Mouse (Mus musculus) cerebellum, postnatal 4 days (tissue): ENCODE measurements around the gene Oxgr1.
A peak's percentile ranks its signal among the peaks of the same experiment; 100 is the strongest.
"Not testable (repeated sequence)": the region's sequence is repeated elsewhere in the genome, so short reads cannot be mapped to it uniquely, and the experiment has no call there.

ENCODE experiments used
- DNase-seq, 2 experiments: peaks; one replicate each; pipeline ENCODE4 v3.0.0; 2022; ENCODE audit warnings: low spot score in 2 of 2, mixed read lengths in 1 of 2

Gene Oxgr1

GRCm38 (mm10) chr14:120042187-120042820 lies at the start of gene Oxgr1:
Gene Oxgr1 (minus strand): TSS chr14:120042435.
- no peak for DNase-seq

DNA sequence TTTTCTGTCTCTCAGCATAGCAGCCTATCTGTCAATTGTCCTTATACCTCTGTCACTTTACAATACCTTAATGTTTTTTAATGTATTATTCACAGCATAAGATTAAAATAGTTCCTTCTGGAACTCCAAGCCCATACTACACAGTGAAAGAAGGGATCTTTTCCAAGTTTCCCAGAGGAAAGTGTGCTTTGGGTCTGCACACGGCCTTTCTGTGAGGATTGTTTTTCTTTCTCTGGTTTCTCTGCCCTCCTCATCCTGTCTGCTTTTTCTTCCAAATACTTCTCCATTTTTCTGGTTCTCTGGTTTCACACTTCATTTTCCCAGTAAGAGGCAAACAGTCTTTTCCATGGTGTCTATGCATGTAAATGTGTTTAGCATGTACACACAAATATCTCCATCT lies 48.2 kb upstream of the Oxgr1 start:
- DNase-seq, result no peak

- no peak for DNase-seq
These were observed 47.6 kb upstream of the Oxgr1 start for GRCm38 (mm10) chr14:120089649-120090360.

DNA sequence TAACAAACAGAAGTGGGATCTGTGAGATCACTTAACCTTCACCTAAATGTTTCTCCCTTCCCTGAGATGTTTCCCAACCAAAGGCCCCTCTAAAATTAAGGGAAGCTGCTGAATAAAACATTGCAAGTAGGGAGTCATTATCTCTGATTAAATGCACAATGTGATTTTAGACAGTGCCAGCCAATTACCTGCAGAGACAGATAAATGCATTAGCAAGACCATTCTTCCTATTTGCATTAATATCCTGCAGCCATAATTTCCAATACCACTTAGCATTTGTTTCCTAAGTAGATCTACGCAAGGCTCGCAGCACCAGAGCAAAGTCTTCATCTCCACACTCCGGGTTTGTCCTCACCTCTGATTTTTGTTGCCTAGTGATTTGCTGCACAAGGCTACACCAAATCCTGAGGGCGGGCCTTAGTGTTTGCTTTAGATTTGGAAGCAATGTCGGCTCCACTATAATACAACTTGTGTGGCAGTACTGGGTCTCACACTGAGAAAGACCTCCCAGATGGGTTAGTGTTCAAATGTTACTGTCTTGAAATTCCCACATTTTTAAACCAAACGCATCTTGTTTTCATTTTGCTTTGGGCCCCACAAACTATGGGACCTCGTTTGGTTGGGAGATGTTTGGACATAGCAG lies 46.9 kb upstream of the Oxgr1 start:
- DNase-seq, result no peak

DNA sequence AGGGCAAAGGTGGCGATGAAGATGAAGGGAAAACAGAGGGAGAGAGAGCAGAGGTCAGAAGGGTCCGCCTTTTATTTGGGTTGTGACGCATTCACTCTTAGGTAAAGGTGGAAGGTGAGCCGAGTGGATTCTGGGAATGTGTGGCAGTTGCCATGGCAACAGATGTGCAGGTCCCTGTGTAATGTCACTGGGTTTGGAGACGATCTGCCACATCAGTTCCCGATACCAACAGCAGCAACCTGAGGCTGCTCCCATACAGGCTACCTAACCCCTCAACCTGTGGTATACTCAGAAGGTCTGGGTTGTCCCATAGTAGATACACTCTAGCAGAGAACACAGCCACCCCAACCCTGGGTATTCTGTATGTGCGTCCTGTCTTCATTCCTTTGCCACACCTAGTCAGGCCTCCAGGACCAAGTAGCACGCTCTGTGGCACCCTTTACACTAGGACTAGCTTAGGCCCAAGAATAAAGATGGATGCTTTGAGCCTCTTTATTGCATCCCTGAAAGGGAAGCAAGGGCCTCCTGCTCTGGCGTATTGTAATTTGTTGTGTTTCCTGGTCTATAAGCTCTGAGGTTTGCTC lies 41.9 kb upstream of the Oxgr1 start:
- no peak for DNase-seq

- peak in 1 of 2 experiments; percentile 9 for DNase-seq
These were observed 34.0 kb upstream of the Oxgr1 start for GRCm38 (mm10) chr14:120076192-120076591.

GRCm38 (mm10) chr14:120075746-120076145 lies 33.5 kb upstream of the Oxgr1 start:
- DNase-seq, result no peak

DNA sequence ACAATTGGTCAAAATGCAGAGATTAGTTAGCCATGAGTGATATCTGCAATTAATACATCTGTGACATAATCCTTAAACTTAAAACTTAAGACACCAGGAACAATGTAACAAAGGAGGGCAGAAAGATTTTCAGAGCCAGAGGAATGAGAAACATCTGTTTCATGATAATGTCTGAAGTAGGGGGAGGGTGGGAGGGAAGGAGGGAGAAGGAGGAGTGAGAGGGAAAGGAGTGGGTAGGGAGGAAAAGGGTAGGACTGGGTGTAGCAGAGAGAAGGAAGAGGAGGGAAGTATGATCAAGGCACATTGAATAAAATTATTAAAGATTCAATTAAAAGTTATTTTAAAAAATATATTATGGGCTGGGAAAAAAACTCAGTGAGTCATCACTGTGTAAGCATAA lies 32.0 kb upstream of the Oxgr1 start:
- no peak for DNase-seq

GRCm38 (mm10) chr14:120061096-120061495 lies 18.9 kb upstream of the Oxgr1 start:
- peak; percentile 66 to 75 for DNase-seq

GRCm38 (mm10) chr14:120033454-120033853 lies 8.8 kb downstream of the Oxgr1 start:
- no peak for DNase-seq

DNA sequence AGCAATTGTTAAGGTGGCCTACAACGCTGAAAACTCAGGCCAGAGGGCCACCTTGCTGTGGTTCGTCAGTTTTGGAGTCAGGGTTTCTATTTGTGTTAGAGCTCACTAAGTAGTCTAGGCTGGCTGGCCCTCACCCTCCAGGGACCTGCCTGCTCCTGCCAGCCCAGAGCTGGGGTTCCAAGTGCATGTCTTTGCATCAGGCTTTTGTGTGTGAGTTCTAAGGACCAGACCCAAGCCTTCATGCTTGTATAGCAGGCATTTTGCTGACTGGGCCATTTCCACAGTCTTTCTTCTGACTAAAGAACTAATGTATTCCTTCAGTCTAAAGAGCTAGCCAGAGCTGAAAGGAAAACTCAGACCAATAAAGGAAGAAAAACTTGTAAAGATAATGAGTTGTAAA lies 22.3 kb downstream of the Oxgr1 start:
- DNase-seq, result no peak

GRCm38 (mm10) chr14:120009969-120010872 lies 32.0 kb downstream of the Oxgr1 start:
- no peak for DNase-seq

DNA sequence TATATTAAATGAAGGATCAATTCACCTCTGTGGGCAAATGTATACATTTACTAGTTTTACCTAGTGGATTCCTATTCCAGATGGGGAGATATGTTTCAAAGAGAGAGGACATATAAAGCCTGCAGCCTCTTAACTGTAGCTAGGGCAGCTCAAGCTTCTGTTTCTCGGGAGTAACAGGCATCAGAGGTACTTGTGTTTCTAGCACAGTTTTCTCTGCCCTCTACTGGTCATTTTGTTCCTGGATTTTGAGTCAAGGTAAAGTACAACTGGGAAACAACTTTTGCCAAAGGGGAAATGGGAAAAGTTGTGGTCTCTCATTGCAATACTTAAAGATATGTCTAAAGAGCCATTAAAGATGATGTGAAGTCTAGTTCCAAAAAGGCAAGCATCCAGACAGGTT lies 37.1 kb downstream of the Oxgr1 start:
- no peak for DNase-seq

- no peak for DNase-seq
These were observed 38.6 kb downstream of the Oxgr1 start for GRCm38 (mm10) chr14:120003661-120004060.

- no peak for DNase-seq
These were observed 39.6 kb downstream of the Oxgr1 start for GRCm38 (mm10) chr14:120002673-120003072.

DNA sequence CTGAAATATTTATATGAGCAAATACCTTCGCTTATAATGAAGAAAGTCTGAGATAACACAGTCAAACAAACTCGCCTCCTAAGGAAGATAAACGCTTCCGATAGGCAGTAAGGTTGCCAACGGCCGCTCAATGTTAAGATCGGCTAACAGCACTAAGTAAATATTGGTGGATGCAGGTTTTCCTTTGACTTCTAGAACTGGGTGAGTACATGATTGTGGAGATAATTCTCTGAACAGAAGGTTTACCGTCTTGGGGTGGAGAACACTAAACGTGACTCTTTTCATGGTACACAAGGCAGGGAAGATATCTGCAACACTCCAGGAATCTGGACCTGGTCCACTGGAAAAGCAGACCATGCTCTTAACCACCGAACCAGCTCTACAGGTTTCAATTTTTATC lies 52.6 kb downstream of the Oxgr1 start:
- DNase-seq, result no peak

GRCm38 (mm10) chr14:119988937-119989645 lies 53.1 kb downstream of the Oxgr1 start:
- no peak for DNase-seq

- no peak for DNase-seq
These were observed 55.0 kb downstream of the Oxgr1 start for GRCm38 (mm10) chr14:119987257-119987656.

GRCm38 (mm10) chr14:119986778-119987177 lies 55.5 kb downstream of the Oxgr1 start:
- no peak for DNase-seq

- DNase-seq, result not testable (repeated sequence)
These were observed 55.9 kb downstream of the Oxgr1 start for GRCm38 (mm10) chr14:119986351-119986750.

DNA sequence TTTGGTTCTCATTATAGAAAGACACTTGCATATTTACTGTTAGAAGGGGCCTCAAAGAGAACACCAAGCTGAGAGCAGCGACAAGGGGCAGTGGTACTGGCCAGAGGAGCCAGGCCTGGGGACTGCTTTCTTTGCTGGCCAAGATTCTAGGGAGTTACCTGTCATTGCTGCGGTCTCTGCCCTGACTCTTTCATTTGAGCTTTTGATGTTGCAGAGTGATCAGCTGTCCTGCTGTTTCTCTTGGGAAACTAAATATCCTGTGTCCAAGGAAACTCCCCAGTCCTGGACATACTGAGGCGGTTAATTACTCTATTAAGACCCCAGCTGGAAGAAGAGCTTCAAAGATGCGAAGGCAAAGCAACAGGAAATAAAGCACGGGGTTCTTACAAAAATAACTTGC lies 60.9 kb downstream of the Oxgr1 start:
- DNase-seq, result no peak
